Mouse (Mus musculus) heart, postnatal 0 days (tissue): ENCODE results near the gene Pgap3. TPM values are rescaled to one million over a fixed set of nuclear protein-coding genes. Genes with fewer than 3 reads are reported as not detected.

ENCODE experiments used
- ATAC-seq: fragments of 200-750 bp; cut with Nextera tagmentation; 2 replicates; pipeline ENCODE4 v1.8.0; 2017; ENCODE audit warnings: low read depth, moderate number of reproducible peaks, moderate library complexity; ENCODE audit not compliant: insufficient read depth
- DNase-seq: peaks from one replicate; pipeline ENCODE4 v3.0.0-alpha.2; 2016; ENCODE audit warnings: low spot score
- H3K27ac ChIP-seq: fragments of 300-500 bp; sonication (generic); 2 replicates; pipeline ENCODE4 v1.5.1; 2014; ENCODE audit warnings: low read depth, mild to moderate bottlenecking
- H3K27me3 ChIP-seq: fragments of 300-500 bp; sonication (generic); 2 replicates; pipeline ENCODE4 v1.6.1; 2014; ENCODE audit warnings: low read length, mixed read lengths; ENCODE audit not compliant: control insufficient read depth, insufficient read depth
- H3K36me3 ChIP-seq: fragments of 300-500 bp; sonication (generic); replicated peaks from 2 replicates; pipeline ENCODE4 v1.6.1; 2014; ENCODE audit warnings: low read length, mixed read lengths; ENCODE audit not compliant: control insufficient read depth, insufficient read depth
- H3K4me1 ChIP-seq: fragments of 300-500 bp; sonication (generic); 2 replicates; pipeline ENCODE4 v1.6.1; 2014; ENCODE audit warnings: antibody characterized with exemption; ENCODE audit not compliant: control insufficient read depth, insufficient read depth
- H3K4me2 ChIP-seq: fragments of 300-500 bp; sonication (generic); 2 replicates; pipeline ENCODE4 v1.6.1; 2014; ENCODE audit warnings: low read depth, mild to moderate bottlenecking, low read length, moderate library complexity
- H3K4me3 ChIP-seq: fragments of 300-500 bp; sonication (generic); 2 replicates; pipeline ENCODE4 v1.5.1; 2014; ENCODE audit warnings: low read depth, low read length
- H3K9ac ChIP-seq: fragments of 300-500 bp; sonication (generic); replicated peaks from 2 replicates; pipeline ENCODE4 v1.6.1; 2014; ENCODE audit warnings: low read depth, low read length, mixed read lengths
- H3K9me3 ChIP-seq: fragments of 300-500 bp; sonication (generic); replicated peaks from 2 replicates; pipeline ENCODE4 v1.6.1; 2016; ENCODE audit warnings: low read length; ENCODE audit not compliant: control insufficient read depth
- CTCF ChIP-seq: IDR thresholded peaks from 2 replicates; pipeline ENCODE4 v1.5.1; 2016; ENCODE audit warnings: antibody characterized with exemption, control low read depth, low read depth
- EP300 ChIP-seq: IDR thresholded peaks from 2 replicates; pipeline ENCODE4 v1.6.1; 2016; ENCODE audit warnings: antibody characterized with exemption, low read depth
- WGBS: fragments of 180-500 bp; shearing (Covaris S2); extraction: QIAGEN DNeasy Blood & Tissue Kit; methylation state at CpG from one replicate; pipeline ENCODE4 v1.1.7; 2014; 5-methylcytosine and 5-hydroxymethylcytosine counted together
- polyA plus RNA-seq: library from polyadenylated mRNA; unstranded; fragments of >200 nt; fragmentation: Nextera tagmentation; extraction: Ambion mirVana; gene quantifications from 2 replicates; pipeline ENCODE4 v1.2.1, GENCODE M21; 2015
- total RNA-seq: library from RNA; depleted of rRNA; stranded (reverse); fragments of >200 nt; gene quantifications from 2 replicates; pipeline ENCODE4 v1.2.3, GENCODE M21; 2014; ENCODE audit warnings: low replicate concordance

Pgap3 gene
- total and polyA plus RNA-seq, 2 experiments from 2014 or later = 18.2 to 35.7 TPM

- Histone ChIP-seq H3K27me3 (no peaks in the 10 kb centered on the region), H3K36me3 (peaks cover 20% of the 10 kb centered on the region), H3K9ac (no peak overlapping the region), H3K27ac (no peak overlapping the region), H3K4me1 (peaks cover 46% of the 10 kb centered on the region), H3K9me3 (no peaks in the 10 kb centered on the region), H3K4me2 (no peak overlapping the region), H3K4me3 (no peak overlapping the region)
- ATAC-seq (peak; percentile 22; the same call in 1 of the 2 replicates), DNase-seq (peak; percentile 68)
- WGBS = 10% methylated on average over 2 of the region's 2 CpGs
- TF ChIP-seq CTCF = peak; percentile 92
- no peak for TF ChIP-seq EP300
Observed at GRCm38 (mm10) chr11:98372406-98372805, 27.9 kb downstream of the Pgap3 start.

- ATAC-seq = no peak
- 56% methylated on average over 10 of the region's 10 CpGs for WGBS
Observed at GRCm38 (mm10) chr11:98371556-98372240, 28.6 kb downstream of the Pgap3 start.

GRCm38 (mm10) chr11:98370588-98370987 lies 29.7 kb downstream of the Pgap3 start:
- no peak for DNase-seq
- no peak for ATAC-seq
- no peaks in the 10 kb centered on the region for H3K27me3 ChIP-seq
- peaks cover 2% of the 10 kb centered on the region; the same call in 1 of the 2 replicates for H3K36me3 ChIP-seq
- H3K4me1 ChIP-seq = peaks cover 41% of the 10 kb centered on the region
- H3K9ac ChIP-seq = no peak overlapping the region
- no peak overlapping the region for H3K4me3 ChIP-seq
- 97% methylated on average over 2 of the region's 2 CpGs for WGBS
- TF ChIP-seq EP300 = no peak
- no peak for TF ChIP-seq CTCF
- H3K4me2 ChIP-seq = no peak overlapping the region
- H3K9me3 ChIP-seq = no peaks in the 10 kb centered on the region
- H3K27ac ChIP-seq = no peak overlapping the region

More at GRCm38 (mm10) chr11:98371556-98372240, 28.6 kb downstream of the Pgap3 start:
- Histone ChIP-seq H3K36me3 (peaks cover 13% of the 10 kb centered on the region), H3K9ac (no peak overlapping the region; the same call in 1 of the 2 replicates), H3K4me1 (peaks cover 42% of the 10 kb centered on the region), H3K27me3 (no peaks in the 10 kb centered on the region), H3K4me2 (no peak overlapping the region), H3K27ac (no peak overlapping the region), H3K9me3 (no peaks in the 10 kb centered on the region), H3K4me3 (no peak overlapping the region)
- DNase-seq = peak; percentile 5
- TF ChIP-seq CTCF = no peak
- no peak for TF ChIP-seq EP300

GRCm38 (mm10) chr11:98369337-98369736 lies 31.0 kb downstream of the Pgap3 start:
- Histone ChIP-seq H3K27me3 (no peaks in the 10 kb centered on the region), H3K36me3 (no peaks in the 10 kb centered on the region), H3K4me1 (peaks cover 29% of the 10 kb centered on the region), H3K4me3 (no peak overlapping the region), H3K9me3 (no peaks in the 10 kb centered on the region), H3K27ac (no peak overlapping the region), H3K4me2 (no peak overlapping the region), H3K9ac (no peak overlapping the region)
- DNase-seq (peak; percentile 5), ATAC-seq (no peak)
- 55% methylated on average over 6 of the region's 6 CpGs for WGBS
- TF ChIP-seq EP300 (no peak), CTCF (no peak)

GRCm38 (mm10) chr11:98367863-98368186 lies 32.5 kb downstream of the Pgap3 start:
- Histone ChIP-seq H3K4me2 (no peak overlapping the region), H3K36me3 (no peaks in the 10 kb centered on the region), H3K4me1 (peaks cover 22% of the 10 kb centered on the region), H3K27me3 (no peaks in the 10 kb centered on the region), H3K4me3 (no peak overlapping the region), H3K9ac (no peak overlapping the region), H3K9me3 (no peaks in the 10 kb centered on the region), H3K27ac (peak overlapping the region; percentile 64)
- ATAC-seq (peak; percentile 44; the same call in 1 of the 2 replicates), DNase-seq (peak; percentile 34)
- TF ChIP-seq CTCF = no peak
- no peak for TF ChIP-seq EP300
- WGBS = 54% methylated on average over 7 of the region's 7 CpGs
